Mouse (Mus musculus): ENCODE results near the gene Gm21983.

Gene Gm21983

DNA sequence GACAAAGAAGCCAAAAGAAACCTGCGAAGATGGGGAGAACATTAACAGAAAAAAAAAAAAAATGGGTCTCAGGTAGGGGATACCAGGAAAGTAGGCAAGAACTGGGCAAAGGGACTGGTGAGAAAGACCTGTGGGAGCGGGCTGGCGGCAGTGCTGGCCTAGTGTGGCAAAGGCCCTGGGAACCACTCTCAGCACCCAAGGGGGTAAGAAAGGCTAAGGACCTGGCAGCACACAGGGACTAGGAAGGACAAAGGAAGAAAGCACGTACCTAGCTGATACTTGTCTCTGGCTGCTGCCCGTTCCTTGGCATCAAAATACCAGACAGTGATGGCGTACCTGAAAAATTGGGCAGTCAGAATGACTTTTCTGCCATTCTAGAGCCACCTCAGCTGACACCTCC, 21.6 kb downstream of the Gm21983 start:
- DNase-seq, result no peak

DNA sequence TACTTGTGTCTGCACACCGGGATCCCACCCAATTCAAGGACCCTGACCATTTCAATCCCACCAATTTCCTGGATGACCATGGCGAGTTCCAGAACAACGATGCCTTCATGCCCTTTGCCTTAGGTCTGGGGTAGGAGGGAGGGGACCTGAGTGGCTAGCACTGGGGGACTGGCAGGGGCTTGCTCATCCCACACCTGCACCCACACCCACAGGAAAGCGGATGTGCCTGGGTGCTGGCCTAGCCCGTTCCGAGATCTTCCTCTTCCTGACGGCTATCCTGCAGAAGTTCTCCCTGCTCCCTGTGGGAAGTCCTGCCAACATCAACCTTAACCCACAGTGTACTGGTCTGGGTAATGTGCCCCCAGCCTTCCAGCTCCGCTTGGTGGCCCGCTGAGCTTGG, 22.7 kb downstream of the Gm21983 start:
- DNase-seq, result no peak

DNA sequence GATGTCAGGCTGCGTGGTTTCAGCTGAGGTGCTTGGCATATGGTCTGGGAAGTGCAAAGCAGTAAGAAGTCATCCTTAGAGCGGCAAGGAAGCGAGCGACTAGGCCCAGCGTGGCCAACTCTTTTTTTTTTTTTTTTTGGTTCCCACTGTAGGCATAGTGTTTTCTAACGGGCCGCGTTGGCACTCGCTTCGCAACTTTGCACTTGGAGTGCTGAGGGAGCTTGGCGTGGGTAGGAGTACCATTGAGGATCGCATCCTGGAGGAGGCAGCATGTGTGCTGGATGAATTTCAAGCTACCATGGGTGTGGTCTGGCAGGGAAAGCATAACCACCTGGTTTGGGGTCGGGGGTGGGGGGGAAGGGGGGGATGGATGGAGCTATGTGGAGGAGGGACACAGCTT, 24.9 kb downstream of the Gm21983 start:
- DNase-seq, result no peak

DNA sequence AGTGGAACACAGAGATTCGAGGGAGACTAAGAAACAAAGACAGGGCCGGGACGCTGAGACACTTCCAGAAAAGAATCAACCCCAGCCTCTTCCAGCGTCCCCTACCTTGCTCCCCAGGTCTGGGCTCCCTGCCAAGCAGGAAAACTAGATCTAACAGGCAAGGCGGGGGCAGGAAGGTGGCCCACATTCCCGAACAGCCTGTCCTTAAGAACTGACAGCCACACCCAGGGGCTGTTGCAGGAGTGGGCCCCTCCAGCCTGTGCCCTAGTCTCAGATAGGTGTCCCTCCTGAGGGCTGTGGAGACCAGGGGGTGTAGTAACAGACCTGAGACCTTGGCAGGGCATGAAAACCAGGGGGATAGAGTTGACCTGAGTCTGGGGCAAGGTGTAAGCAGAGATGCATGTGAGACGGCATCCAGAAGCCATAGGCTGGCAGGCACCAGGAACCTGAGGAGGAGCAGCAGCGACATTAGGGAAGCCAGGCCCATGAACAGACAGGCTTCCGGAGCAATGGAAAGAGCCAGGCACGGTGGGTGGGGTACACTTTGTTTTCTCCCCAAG, 27.6 kb downstream of the Gm21983 start, which contains the start of gene Cyp2t4:
Gene Cyp2t4 (plus strand): TSS at position 510 of the 560 bp plus-strand sequence.
- DNase-seq, result no peak

DNA sequence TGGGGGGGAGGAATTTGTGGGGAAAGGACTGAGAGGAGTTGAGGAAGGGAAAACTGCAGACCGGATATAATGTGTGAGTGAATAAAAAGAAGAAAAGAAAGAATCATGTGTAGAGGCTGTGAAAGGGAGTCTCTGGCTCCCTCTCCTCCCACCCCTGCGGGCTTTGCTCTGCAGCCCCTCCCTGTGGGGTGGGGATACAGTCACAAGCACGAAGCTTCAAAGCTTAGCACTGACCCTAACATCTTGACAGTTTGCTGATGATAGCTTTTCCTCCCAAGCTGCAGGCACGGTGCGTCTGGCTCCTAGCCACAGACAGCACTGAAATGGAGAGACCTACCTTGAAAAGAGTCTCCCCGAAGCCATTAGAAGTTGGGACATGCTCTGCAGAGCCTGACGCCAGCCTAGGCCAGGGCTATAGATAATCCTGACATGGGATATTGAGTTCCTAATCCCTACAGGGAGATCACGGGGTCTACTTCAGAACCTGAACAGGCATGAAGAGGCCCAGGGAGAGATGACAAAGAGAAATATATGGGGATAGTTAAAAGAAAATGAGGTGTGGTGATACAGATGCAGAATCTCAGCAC, 44.4 kb downstream of the Gm21983 start:
- no peak for DNase-seq

DNA sequence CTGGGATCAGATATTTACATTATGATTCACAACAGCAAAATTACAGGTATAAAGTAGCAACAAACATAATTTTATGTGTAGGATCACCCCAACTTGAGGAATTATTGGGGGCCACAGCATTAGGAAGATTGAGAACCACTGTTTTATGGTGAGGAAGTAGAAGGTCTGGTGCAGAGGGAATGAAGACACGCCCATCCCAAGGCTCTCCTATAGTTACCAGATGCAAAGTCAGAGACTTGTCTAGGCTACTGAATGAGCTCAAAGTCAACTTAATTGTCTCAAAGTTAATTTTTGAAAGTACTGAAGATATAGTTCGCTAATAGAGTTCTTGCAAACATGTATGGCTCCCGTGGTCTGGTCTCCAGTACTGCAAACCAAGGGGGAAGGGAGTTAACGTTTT, 47.1 kb downstream of the Gm21983 start:
- no peak for DNase-seq

DNA sequence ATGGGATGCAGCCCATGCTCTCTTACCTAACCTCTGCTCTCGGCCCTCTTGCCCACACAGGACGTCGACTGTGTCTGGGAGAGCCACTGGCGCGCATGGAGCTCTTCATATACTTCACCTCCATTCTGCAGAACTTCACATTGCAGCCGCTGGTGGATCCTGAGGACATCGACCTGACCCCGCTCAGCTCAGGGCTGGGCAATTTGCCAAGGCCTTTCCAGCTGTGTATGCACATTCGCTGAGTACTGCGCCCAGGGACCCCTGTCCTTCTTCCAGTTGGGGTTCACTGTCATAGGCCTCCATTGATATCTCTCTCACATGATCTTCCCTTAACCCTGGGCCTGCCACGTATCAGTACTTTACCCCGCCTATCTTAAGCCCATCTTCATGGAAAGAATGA, 47.7 kb downstream of the Gm21983 start:
- no peak for DNase-seq

DNA sequence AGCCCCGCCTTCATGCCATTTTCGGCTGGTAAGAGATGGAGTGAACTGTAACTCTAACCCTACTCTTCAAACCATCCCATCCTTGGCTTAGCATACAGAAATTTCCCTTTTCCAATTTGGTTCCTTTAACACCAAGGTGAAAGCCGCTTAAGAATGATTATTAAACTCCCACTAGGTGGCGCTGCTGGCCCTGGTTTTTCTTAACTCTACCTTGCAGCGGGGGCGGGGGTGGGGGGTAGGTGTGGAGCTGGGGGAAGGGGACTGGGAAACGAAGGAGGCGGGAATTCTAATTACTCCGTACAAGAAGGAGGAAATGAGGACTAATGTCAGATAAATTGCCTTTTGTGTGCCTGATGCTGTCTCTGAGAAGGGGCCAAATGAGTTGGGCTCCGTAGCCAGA, 48.3 kb downstream of the Gm21983 start:
- peak; percentile 40 for DNase-seq

DNA sequence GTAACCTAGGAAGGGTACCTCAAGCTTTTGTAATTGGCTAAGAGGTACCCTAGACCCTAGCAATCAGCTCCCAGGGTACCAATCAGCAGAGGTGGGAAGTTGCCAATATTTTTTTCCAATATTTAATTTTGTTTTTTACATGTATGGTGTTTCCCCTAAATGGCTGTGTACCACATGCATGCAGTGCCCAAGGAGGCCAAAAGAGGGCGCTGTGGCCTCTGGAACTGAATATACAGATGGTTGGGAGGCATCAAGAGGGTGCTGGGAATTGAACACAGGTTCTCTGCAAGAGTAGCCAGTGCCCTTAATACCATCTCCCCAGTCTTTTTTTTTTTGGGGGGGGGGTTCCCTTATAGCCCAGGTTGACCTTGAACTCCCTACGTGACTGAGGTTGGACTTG, 49.5 kb downstream of the Gm21983 start:
- no peak for DNase-seq

DNA sequence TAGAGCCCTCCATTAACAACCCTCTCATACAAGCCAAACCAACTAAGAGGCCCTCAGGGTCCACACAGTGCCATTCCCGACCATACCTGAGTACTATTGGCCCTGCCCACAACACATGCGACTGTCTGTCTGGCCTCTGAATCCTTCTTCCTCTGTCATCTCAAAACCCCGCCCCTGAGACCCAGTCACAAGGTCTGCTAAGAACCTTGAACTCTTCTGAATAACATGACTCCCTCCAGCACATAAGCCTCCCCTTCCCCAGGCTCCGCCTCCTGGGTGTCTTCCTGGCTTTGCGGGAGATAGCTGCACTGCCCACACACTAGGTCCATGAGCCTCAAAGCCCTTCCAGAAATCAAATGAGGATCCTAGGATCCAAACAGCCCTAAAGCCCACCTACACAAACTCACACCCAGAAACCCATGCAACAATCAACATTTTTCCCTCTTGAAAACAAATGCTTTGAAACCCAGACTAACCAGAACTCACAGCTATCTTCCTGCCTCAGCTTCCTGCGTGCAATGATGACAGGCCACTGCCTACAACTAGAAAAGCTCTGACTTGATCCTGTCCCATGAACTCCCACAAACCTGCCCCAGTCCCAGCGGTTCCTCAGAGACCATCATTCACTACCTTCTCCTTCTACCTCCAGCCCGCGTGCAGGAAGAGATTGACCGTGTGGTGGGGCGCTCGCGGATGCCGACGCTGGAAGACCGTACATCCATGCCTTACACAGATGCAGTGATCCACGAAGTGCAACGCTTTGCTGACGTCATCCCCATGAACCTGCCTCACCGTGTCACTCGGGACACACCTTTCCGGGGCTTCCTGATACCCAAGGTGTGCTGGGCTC, 50.1 kb downstream of the Gm21983 start:
- DNase-seq, result no peak

DNA sequence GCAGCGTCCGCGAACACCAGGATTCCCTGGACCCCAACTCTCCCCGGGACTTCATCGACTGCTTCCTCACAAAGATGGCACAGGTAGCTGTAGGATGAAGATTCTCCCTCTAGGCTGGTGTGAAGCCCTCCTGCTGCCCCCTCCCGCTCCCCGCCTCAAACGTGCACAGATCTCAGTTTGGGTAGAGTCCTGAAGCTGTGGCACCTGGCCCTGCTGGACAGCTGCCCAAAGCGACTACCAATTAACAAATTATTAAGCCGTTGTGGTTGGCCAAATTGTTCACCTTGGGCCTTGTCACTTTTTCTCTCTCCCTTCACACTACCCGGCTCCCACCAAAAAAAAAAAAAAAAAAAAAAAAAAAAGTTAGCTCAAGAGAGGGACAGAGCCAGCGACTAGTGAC, 51.1 kb downstream of the Gm21983 start:
- DNase-seq, result no peak

DNA sequence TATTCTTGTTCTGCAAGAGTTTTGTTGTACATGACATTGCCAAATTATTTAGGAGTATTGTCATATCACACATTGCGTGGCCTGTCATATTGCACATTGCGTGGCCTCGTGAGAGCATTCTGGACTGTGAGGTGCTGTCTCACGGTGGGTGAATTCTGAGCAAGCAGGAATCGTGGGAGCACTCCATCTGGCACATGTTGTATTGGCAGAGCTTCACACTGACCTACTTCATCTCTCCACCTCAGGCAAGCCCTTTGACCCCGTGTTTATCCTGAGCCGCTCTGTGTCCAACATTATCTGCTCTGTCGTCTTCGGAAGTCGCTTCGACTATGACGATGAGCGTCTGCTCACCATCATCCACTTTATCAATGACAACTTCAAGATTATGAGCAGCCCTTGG, 51.9 kb downstream of the Gm21983 start:
- DNase-seq, result no peak

DNA sequence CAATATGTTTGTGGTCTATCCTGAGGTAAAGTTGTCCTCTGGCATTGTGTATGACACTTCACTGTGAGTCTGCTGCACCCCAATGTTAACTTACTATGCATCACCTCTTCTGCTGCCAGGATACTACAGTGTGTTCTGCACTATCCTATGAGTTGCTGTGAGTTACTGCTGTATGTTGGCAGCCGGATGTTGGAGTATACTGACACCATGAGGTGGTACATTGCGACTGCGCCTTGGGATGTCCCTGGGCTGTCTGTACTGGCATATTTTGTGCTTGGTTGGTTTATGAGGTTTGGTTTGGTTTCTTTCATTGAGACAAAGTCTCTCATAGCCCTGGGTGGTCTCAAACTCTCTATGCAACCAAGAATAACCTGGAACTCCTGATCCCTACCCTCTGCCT, 52.7 kb downstream of the Gm21983 start:
- DNase-seq, result peak; percentile 20

DNA sequence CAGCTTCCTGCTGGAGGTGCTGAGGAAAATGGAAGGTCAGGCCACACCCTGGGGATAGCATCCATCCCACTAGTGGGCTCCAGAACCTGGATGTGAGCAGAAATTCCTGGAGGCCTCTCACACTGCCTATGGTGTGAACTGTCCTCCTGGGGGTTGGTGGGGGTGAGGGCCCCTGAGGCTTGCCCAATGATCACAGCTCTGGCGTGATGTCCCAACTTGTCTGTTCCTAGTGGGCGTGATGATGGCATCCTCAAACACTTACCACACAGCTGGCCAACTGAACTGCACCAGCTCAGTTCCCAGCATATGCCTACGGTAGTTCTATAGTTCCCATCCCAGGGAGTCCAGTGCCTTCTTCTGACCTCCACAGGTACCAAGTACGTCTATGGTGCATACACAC, 55.9 kb downstream of the Gm21983 start:
- DNase-seq, result no peak

DNA sequence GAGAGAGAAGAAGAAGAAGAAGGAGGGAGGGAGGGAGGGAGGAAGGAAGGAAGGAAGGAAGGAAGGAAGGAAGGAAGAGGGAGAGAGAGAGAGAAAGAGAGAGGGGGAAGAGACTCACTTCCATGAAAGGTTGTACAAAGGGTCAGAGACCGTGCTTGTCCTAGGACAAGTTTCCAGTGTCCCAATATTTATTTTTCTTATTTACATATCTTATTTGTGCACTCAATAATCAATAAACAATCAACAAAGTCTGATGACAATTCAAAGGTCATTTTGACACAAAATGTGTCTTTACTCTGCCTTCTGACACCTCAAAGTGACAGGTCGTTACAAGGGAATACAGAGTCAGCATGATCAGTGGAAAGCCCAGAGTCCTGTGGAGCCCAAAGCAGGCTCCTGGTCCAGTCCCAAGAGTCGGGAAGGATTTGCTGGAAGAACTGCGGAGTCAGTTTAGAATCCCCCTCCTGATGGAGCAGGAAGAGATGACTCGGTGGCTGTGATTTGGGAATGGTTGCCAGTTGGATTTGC, 56.5 kb downstream of the Gm21983 start:
- no peak for DNase-seq

DNA sequence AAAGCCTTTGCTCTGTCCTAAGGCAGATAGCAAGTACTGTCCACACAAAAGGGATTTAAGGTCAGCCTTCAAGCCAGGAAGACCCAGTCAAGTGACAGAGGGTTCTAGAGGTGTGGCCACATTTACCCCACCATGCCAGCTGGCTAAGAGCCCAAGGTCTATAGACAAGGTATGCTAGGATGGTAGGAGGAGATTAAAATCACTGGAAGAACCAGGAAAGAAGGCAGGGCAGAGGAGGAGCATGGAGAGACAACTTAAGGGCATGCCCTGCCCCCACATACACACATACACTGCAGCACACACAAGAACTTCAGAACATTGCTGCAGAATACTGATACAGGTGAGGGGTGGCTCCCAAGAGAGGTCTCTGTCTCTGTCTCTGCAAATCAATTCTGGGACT, 61.2 kb downstream of the Gm21983 start, which contains the start of gene Cyp2f2:
Gene Cyp2f2 (plus strand): TSS at position 234 of the 400 bp plus-strand sequence.
- no peak for DNase-seq

Data from thymus, postnatal 14 days (tissue).